Mouse (Mus musculus): ENCODE measurements around the gene Glb1l. TPM values are rescaled to one million over a fixed set of nuclear protein-coding genes. Genes with fewer than 3 reads are reported as not detected.

Glb1l gene
- total RNA-seq, 2 experiments from 2014 or later, result 22.4 to 23.2 TPM

DNA sequence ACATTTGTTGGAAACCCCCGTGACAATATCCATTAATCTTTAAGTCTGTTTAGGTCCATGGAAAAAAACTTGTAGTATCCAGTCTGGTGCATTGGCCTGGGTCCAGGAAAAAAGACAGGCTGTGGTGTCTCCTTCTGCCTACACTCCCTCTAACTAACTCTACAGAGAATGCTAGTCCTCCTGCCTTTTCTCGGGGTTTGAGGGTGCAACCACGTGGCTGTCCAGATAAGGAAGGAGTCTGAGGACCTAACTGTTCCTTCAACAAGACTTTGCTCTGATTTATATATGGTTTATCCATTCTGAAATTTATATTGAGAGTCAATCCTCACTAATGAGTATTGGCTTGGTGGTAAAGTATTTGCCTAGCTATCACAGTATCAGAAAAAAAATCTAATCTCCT lies 54.8 kb downstream of the Glb1l start:
- DNase-seq (ENCODE audit: low spot score in 2 of 2), result no peak

DNA sequence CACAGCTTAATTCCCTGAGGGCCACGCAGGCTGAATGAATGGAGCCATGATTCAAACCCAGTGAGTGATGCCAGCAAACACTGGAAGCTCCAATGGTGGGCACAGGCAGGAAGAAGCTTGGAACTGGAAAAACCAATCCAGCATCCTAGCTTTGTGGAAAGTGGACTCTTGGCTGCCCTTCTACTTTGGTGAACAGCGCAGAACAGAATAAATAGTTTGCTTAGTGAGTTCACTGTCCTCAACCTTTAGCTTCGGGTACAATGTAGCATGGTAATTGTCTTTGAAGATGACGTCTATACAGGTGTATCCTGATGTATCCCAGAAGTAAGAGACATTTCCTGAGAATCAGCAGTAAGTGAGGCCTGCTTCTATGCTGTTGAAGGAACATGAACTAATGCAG lies 61.9 kb downstream of the Glb1l start:
- no peak for DNase-seq (ENCODE audit: low spot score in 2 of 2)

Small RNA genes within 50 kb of the gene (microRNA-seq; reads per million reads assigned to microRNA genes)
- gene Gm27943, result 0 reads per million in 2 experiments

Other genes with a start within 250 kb of the Glb1l start
- gene Nhej1, start 85.6 kb downstream of the Glb1l start, total RNA-seq (2021), result 1 to 10 TPM; 2.3 to 2.4 TPM
- under 1 TPM in 1 of 2 experiments, not detected in 1; 0.27 TPM for gene Slc23a3, start 76.9 kb downstream of the Glb1l start, total RNA-seq (2021)
- 10 to 100 TPM; 35.3 to 35.8 TPM for gene Cnppd1, start 68.1 kb downstream of the Glb1l start, total RNA-seq (2021)
- 100 to 1,000 TPM; 138 to 144 TPM for gene Retreg2, start 68.0 kb downstream of the Glb1l start, total RNA-seq (2021)
- gene Zfand2b, start 42.2 kb downstream of the Glb1l start, total RNA-seq (2021), result 10 to 100 TPM; 25.5 to 27.3 TPM
- gene Abcb6, start 30.4 kb downstream of the Glb1l start, total RNA-seq (2021), result 10 to 100 TPM; 37.7 to 45.8 TPM
- gene Ankzf1, start 18.7 kb downstream of the Glb1l start, total RNA-seq (2021), result 10 to 100 TPM; 19.9 to 21.0 TPM
- gene Atg9a, start 18.6 kb downstream of the Glb1l start, total RNA-seq (2021), result 100 to 1,000 TPM in 1 of 2 experiments, 10 to 100 TPM in 1; 93.9 to 109 TPM
- 10 to 100 TPM; 88.8 to 97.7 TPM for gene Stk16, start within 50 bp of the Glb1l start, total RNA-seq (2021)
- gene Tuba4a, start 9.1 kb upstream of the Glb1l start, total RNA-seq (2021), result 100 to 1,000 TPM; 348 to 373 TPM
- gene A630095N17Rik, start 21.3 kb upstream of the Glb1l start, total RNA-seq (2021), result not detected
- 10 to 100 TPM; 52.9 to 60.9 TPM for gene Dnajb2, start 25.6 kb upstream of the Glb1l start, total RNA-seq (2021)
- gene Ptprn, start 53.7 kb upstream of the Glb1l start, total RNA-seq (2021), result 100 to 1,000 TPM; 238 to 251 TPM
- gene Resp18, start 67.6 kb upstream of the Glb1l start, total RNA-seq (2021), result 100 to 1,000 TPM; 108 to 111 TPM
- 10 to 100 TPM; 59.7 to 66.2 TPM for gene Dnpep, start 107.2 kb upstream of the Glb1l start, total RNA-seq (2021)
- 1 to 10 TPM; 1.2 to 1.8 TPM for gene Des, start 149.5 kb upstream of the Glb1l start, total RNA-seq (2021)
- gene Speg, start 164.5 kb upstream of the Glb1l start, total RNA-seq (2021), result 100 to 1,000 TPM; 164 to 175 TPM
- gene Gmppa, start 225.1 kb upstream of the Glb1l start, total RNA-seq (2021), result 10 to 100 TPM; 55.0 to 60.5 TPM
- 10 to 100 TPM; 16.2 to 17.4 TPM for gene Asic4, start 239.6 kb upstream of the Glb1l start, total RNA-seq (2021)

All from layer of hippocampus, postnatal 10 days (tissue).